Mouse (Mus musculus): Measurements from ENCODE around the gene Shank2. TPM values are rescaled to one million over a fixed set of nuclear protein-coding genes. Genes with fewer than 3 reads are reported as not detected.

The Shank2 gene
- polyA plus RNA-seq, 2 experiments: 0.59 to 0.89 TPM

- Histone ChIP-seq H3K4me1 (ENCODE audit: control insufficient read depth, insufficient read depth, low read length) (peaks cover 11% of the 10 kb centered on the region), H3K27me3 (ENCODE audit: control insufficient read depth, insufficient read depth, low read length) (no peaks in the 10 kb centered on the region), H3K9me3 (ENCODE audit: control insufficient read depth, low read length) (no peaks in the 10 kb centered on the region), H3K27ac (replicated peaks; ENCODE audit: low read depth, low read length) (0 out of 2 replicates have a peak overlapping the region, but pooled peaks have one; percentile 79), H3K4me2 (replicated peaks; ENCODE audit: low read depth, low read length, severe bottlenecking) (peak overlapping the region; percentile 74), H3K4me3 (replicated peaks; ENCODE audit: low read length) (no peak overlapping the region), H3K9ac (ENCODE audit: low read depth, low read length, severe bottlenecking) (peak overlapping the region; percentile 91; the same call in 1 of the 2 replicates), H3K36me3 (ENCODE audit: control insufficient read depth, insufficient read depth, low read length) (peaks cover 27% of the 10 kb centered on the region)
- 70% methylated on average over 5 of the region's 5 CpGs for WGBS
- ATAC-seq (ENCODE audit: low FRiP score, low read depth) (no peak), DNase-seq (ENCODE audit: low spot score) (no peak)
- TF ChIP-seq POLR2A (IDR thresholded peaks at IDR 0.05; ENCODE audit: borderline replicate concordance, extremely low read depth, insufficient read depth, insufficient read length): no peak
Observed at GRCm38 (mm10) chr7:144468741-144469140, 467.0 kb downstream of the Shank2 start.

GRCm38 (mm10) chr7:144469181-144469641 lies 467.5 kb downstream of the Shank2 start:
- Histone ChIP-seq H3K27me3 (ENCODE audit: control insufficient read depth, insufficient read depth, low read length) (no peaks in the 10 kb centered on the region), H3K4me2 (replicated peaks; ENCODE audit: low read depth, low read length, severe bottlenecking) (peak overlapping the region; percentile 74), H3K36me3 (ENCODE audit: control insufficient read depth, insufficient read depth, low read length) (peaks cover 24% of the 10 kb centered on the region), H3K9ac (ENCODE audit: low read depth, low read length, severe bottlenecking) (peak overlapping the region; percentile 91), H3K27ac (replicated peaks; ENCODE audit: low read depth, low read length) (peak overlapping the region; percentile 79; the same call in 1 of the 2 replicates), H3K4me3 (replicated peaks; ENCODE audit: low read length) (peak overlapping the region; percentile 93), H3K9me3 (ENCODE audit: control insufficient read depth, low read length) (no peaks in the 10 kb centered on the region), H3K4me1 (ENCODE audit: control insufficient read depth, insufficient read depth, low read length) (peaks cover 11% of the 10 kb centered on the region)
- DNase-seq (ENCODE audit: low spot score) (no peak), ATAC-seq (ENCODE audit: low FRiP score, low read depth) (no peak)
- 22% methylated on average over 4 of the region's 4 CpGs for WGBS
- TF ChIP-seq POLR2A (IDR thresholded peaks at IDR 0.05; ENCODE audit: borderline replicate concordance, extremely low read depth, insufficient read depth, insufficient read length): no peak

- peak overlapping the region; percentile 91 for H3K9ac ChIP-seq (ENCODE audit: low read depth, low read length, severe bottlenecking)
- no peaks in the 10 kb centered on the region for H3K27me3 ChIP-seq (ENCODE audit: control insufficient read depth, insufficient read depth, low read length)
- 1% methylated on average over 31 of the region's 31 CpGs for WGBS
- no peak for DNase-seq (ENCODE audit: low spot score)
- no peaks in the 10 kb centered on the region for H3K9me3 ChIP-seq (ENCODE audit: control insufficient read depth, low read length)
- TF ChIP-seq POLR2A (IDR thresholded peaks at IDR 0.05; ENCODE audit: borderline replicate concordance, extremely low read depth, insufficient read depth, insufficient read length): no peak
- peak; percentile 11; the same call in 1 of the 2 replicates for ATAC-seq (ENCODE audit: low FRiP score, low read depth)
- peaks cover 15% of the 10 kb centered on the region for H3K36me3 ChIP-seq (ENCODE audit: control insufficient read depth, insufficient read depth, low read length)
- H3K27ac ChIP-seq (replicated peaks; ENCODE audit: low read depth, low read length): peak overlapping the region; percentile 79
- peaks cover 11% of the 10 kb centered on the region for H3K4me1 ChIP-seq (ENCODE audit: control insufficient read depth, insufficient read depth, low read length)
- peak overlapping the region; percentile 93 for H3K4me3 ChIP-seq (replicated peaks; ENCODE audit: low read length)
- H3K4me2 ChIP-seq (replicated peaks; ENCODE audit: low read depth, low read length, severe bottlenecking): peak overlapping the region; percentile 74
Observed at GRCm38 (mm10) chr7:144469908-144470544, 468.3 kb downstream of the Shank2 start.

GRCm38 (mm10) chr7:144470545-144471059 lies 468.9 kb downstream of the Shank2 start, which contains the start of gene Cttn:
TSS of gene Cttn (minus strand) at chr7:144471009.
- H3K4me2 ChIP-seq (replicated peaks; ENCODE audit: low read depth, low read length, severe bottlenecking): peak within 1 kb of the TSS; percentile 74
- H3K27me3 ChIP-seq (ENCODE audit: control insufficient read depth, insufficient read depth, low read length): no peaks in the 10 kb centered on the region
- peak within 1 kb of the TSS; percentile 91 for H3K9ac ChIP-seq (ENCODE audit: low read depth, low read length, severe bottlenecking)
- 2% methylated on average over 30 of the region's 30 CpGs for WGBS
- peak within 1 kb of the TSS; percentile 79 for H3K27ac ChIP-seq (replicated peaks; ENCODE audit: low read depth, low read length)
- H3K9me3 ChIP-seq (ENCODE audit: control insufficient read depth, low read length): no peaks in the 10 kb centered on the region
- peak; percentile 85; the same call in 1 of the 2 replicates for TF ChIP-seq POLR2A (IDR thresholded peaks at IDR 0.05; ENCODE audit: borderline replicate concordance, extremely low read depth, insufficient read depth, insufficient read length)
- DNase-seq (ENCODE audit: low spot score): peak; percentile 88
- peaks cover 11% of the 10 kb centered on the region; the same call in 1 of the 2 replicates for H3K36me3 ChIP-seq (ENCODE audit: control insufficient read depth, insufficient read depth, low read length)
- H3K4me1 ChIP-seq (ENCODE audit: control insufficient read depth, insufficient read depth, low read length): peaks cover 11% of the 10 kb centered on the region
- ATAC-seq (ENCODE audit: low FRiP score, low read depth): peak; percentile 94
- H3K4me3 ChIP-seq (replicated peaks; ENCODE audit: low read length): peak within 1 kb of the TSS; percentile 93

GRCm38 (mm10) chr7:144471103-144471502 lies 469.4 kb downstream of the Shank2 start:
- Histone ChIP-seq H3K27me3 (ENCODE audit: control insufficient read depth, insufficient read depth, low read length) (no peaks in the 10 kb centered on the region), H3K36me3 (ENCODE audit: control insufficient read depth, insufficient read depth, low read length) (peaks cover 9% of the 10 kb centered on the region; the same call in 1 of the 2 replicates), H3K9ac (ENCODE audit: low read depth, low read length, severe bottlenecking) (peak overlapping the region; percentile 91), H3K4me3 (replicated peaks; ENCODE audit: low read length) (peak overlapping the region; percentile 93), H3K9me3 (ENCODE audit: control insufficient read depth, low read length) (no peaks in the 10 kb centered on the region), H3K27ac (replicated peaks; ENCODE audit: low read depth, low read length) (0 out of 2 replicates have a peak overlapping the region, but pooled peaks have one; percentile 21), H3K4me2 (replicated peaks; ENCODE audit: low read depth, low read length, severe bottlenecking) (peak overlapping the region; percentile 74), H3K4me1 (ENCODE audit: control insufficient read depth, insufficient read depth, low read length) (peaks cover 11% of the 10 kb centered on the region)
- WGBS: 79% methylated on average over 2 of the region's 2 CpGs
- DNase-seq (ENCODE audit: low spot score) (no peak), ATAC-seq (ENCODE audit: low FRiP score, low read depth) (no peak)
- no peak for TF ChIP-seq POLR2A (IDR thresholded peaks at IDR 0.05; ENCODE audit: borderline replicate concordance, extremely low read depth, insufficient read depth, insufficient read length)

All from limb, embryonic 14.5 days (tissue).